Mouse (Mus musculus): ENCODE measurements around the gene Ppp1r1b.
A peak's percentile ranks its signal among the peaks of the same experiment; 100 is the strongest.

Gene Ppp1r1b

GRCm38 (mm10) chr11:98347385-98348082 is 670 bp upstream of the Ppp1r1b start:
- DNase-seq (ENCODE audit: low spot score in 2 of 2), result no peak

GRCm38 (mm10) chr11:98349308-98349707 is 1.1 kb downstream of the Ppp1r1b start:
- DNase-seq (ENCODE audit: low spot score in 2 of 2), result no peak

- no peak for DNase-seq (ENCODE audit: low spot score in 2 of 2)
Observed at GRCm38 (mm10) chr11:98352272-98352990, 4.2 kb downstream of the Ppp1r1b start.

GRCm38 (mm10) chr11:98353651-98354211 is 5.5 kb downstream of the Ppp1r1b start:
- DNase-seq (ENCODE audit: low spot score in 2 of 2), result no peak

- DNase-seq (ENCODE audit: low spot score in 2 of 2), result no peak
Observed at GRCm38 (mm10) chr11:98354445-98354844, 6.2 kb downstream of the Ppp1r1b start.

- peak; percentile 71 to 75 for DNase-seq (ENCODE audit: low spot score in 2 of 2)
Observed at GRCm38 (mm10) chr11:98355732-98356299, 7.6 kb downstream of the Ppp1r1b start.

- DNase-seq (ENCODE audit: low spot score in 2 of 2), result no peak
Observed at GRCm38 (mm10) chr11:98356625-98357394, 8.6 kb downstream of the Ppp1r1b start.

- no peak for DNase-seq (ENCODE audit: low spot score in 2 of 2)
Observed at GRCm38 (mm10) chr11:98357396-98358160, 9.4 kb downstream of the Ppp1r1b start.

GRCm38 (mm10) chr11:98358161-98359083 is 10.2 kb downstream of the Ppp1r1b start, which contains the start of gene Stard3:
TSS of gene Stard3 (plus strand) at chr11:98358368.
- peak; percentile 82 to 90 for DNase-seq (ENCODE audit: low spot score in 2 of 2)

GRCm38 (mm10) chr11:98360866-98361521 is 12.8 kb downstream of the Ppp1r1b start:
- DNase-seq (ENCODE audit: low spot score in 2 of 2), result no peak

GRCm38 (mm10) chr11:98363817-98364216 is 15.6 kb downstream of the Ppp1r1b start:
- DNase-seq (ENCODE audit: low spot score in 2 of 2), result no peak

- no peak for DNase-seq (ENCODE audit: low spot score in 2 of 2)
Observed at GRCm38 (mm10) chr11:98364410-98364809, 16.2 kb downstream of the Ppp1r1b start.

- no peak for DNase-seq (ENCODE audit: low spot score in 2 of 2)
Observed at GRCm38 (mm10) chr11:98366290-98366689, 18.1 kb downstream of the Ppp1r1b start.

GRCm38 (mm10) chr11:98367171-98367862 is 19.1 kb downstream of the Ppp1r1b start:
- DNase-seq (ENCODE audit: low spot score in 2 of 2), result peak; percentile 51 to 64

GRCm38 (mm10) chr11:98367863-98368186 is 19.6 kb downstream of the Ppp1r1b start:
- DNase-seq (ENCODE audit: low spot score in 2 of 2), result no peak

GRCm38 (mm10) chr11:98369337-98369736 is 21.1 kb downstream of the Ppp1r1b start:
- DNase-seq (ENCODE audit: low spot score in 2 of 2), result no peak

- DNase-seq (ENCODE audit: low spot score in 2 of 2), result no peak
Observed at GRCm38 (mm10) chr11:98370588-98370987, 22.4 kb downstream of the Ppp1r1b start.

GRCm38 (mm10) chr11:98371556-98372240 is 23.5 kb downstream of the Ppp1r1b start:
- no peak for DNase-seq (ENCODE audit: low spot score in 2 of 2)
